Mouse (Mus musculus): ENCODE results near the gene Epb41l4b.

Gene Epb41l4b

GRCm38 (mm10) chr4:57143026-57143937 is at the start of gene Epb41l4b:
Gene Epb41l4b (minus strand): TSS chr4:57143437.
- peak; percentile 74 to 78 for DNase-seq (ENCODE audit: low spot score in 2 of 2)

GRCm38 (mm10) chr4:57191543-57192283 is 48.5 kb upstream of the Epb41l4b start:
- no peak for DNase-seq (ENCODE audit: low spot score in 2 of 2)

GRCm38 (mm10) chr4:57189881-57190280 is 46.6 kb upstream of the Epb41l4b start:
- no peak for DNase-seq (ENCODE audit: low spot score in 2 of 2)

- no peak for DNase-seq (ENCODE audit: low spot score in 2 of 2)
Measured at GRCm38 (mm10) chr4:57186035-57186434, 42.8 kb upstream of the Epb41l4b start.

- no peak for DNase-seq (ENCODE audit: low spot score in 2 of 2)
Measured at GRCm38 (mm10) chr4:57185462-57185861, 42.2 kb upstream of the Epb41l4b start.

GRCm38 (mm10) chr4:57183493-57183892 is 40.3 kb upstream of the Epb41l4b start:
- no peak for DNase-seq (ENCODE audit: low spot score in 2 of 2)

- no peak for DNase-seq (ENCODE audit: low spot score in 2 of 2)
Measured at GRCm38 (mm10) chr4:57181538-57181937, 38.3 kb upstream of the Epb41l4b start.

- DNase-seq (ENCODE audit: low spot score in 2 of 2), result no peak
Measured at GRCm38 (mm10) chr4:57178881-57179280, 35.6 kb upstream of the Epb41l4b start.

- DNase-seq (ENCODE audit: low spot score in 2 of 2), result no peak
Measured at GRCm38 (mm10) chr4:57175329-57175728, 32.1 kb upstream of the Epb41l4b start.

GRCm38 (mm10) chr4:57172861-57173260 is 29.6 kb upstream of the Epb41l4b start:
- no peak for DNase-seq (ENCODE audit: low spot score in 2 of 2)

- DNase-seq (ENCODE audit: low spot score in 2 of 2), result no peak
Measured at GRCm38 (mm10) chr4:57171817-57172216, 28.6 kb upstream of the Epb41l4b start.

- no peak for DNase-seq (ENCODE audit: low spot score in 2 of 2)
Measured at GRCm38 (mm10) chr4:57168680-57169079, 25.4 kb upstream of the Epb41l4b start.

GRCm38 (mm10) chr4:57168277-57168676 is 25.0 kb upstream of the Epb41l4b start:
- DNase-seq (ENCODE audit: low spot score in 2 of 2), result no peak

GRCm38 (mm10) chr4:57166922-57167870 is 24.0 kb upstream of the Epb41l4b start:
- DNase-seq (ENCODE audit: low spot score in 2 of 2), result peak in 1 of 2 experiments; percentile 48

GRCm38 (mm10) chr4:57165654-57166053 is 22.4 kb upstream of the Epb41l4b start:
- DNase-seq (ENCODE audit: low spot score in 2 of 2), result no peak

GRCm38 (mm10) chr4:57164578-57165210 is 21.5 kb upstream of the Epb41l4b start:
- no peak for DNase-seq (ENCODE audit: low spot score in 2 of 2)

GRCm38 (mm10) chr4:57162789-57163722 is 19.8 kb upstream of the Epb41l4b start:
- no peak for DNase-seq (ENCODE audit: low spot score in 2 of 2)

GRCm38 (mm10) chr4:57160571-57160970 is 17.3 kb upstream of the Epb41l4b start:
- DNase-seq (ENCODE audit: low spot score in 2 of 2), result no peak

GRCm38 (mm10) chr4:57156549-57157169 is 13.4 kb upstream of the Epb41l4b start:
- no peak for DNase-seq (ENCODE audit: low spot score in 2 of 2)
